Mouse (Mus musculus) lung, postnatal 0 days (tissue): ENCODE measurements around the gene Ube2d1.

Experiments
- CTCF ChIP-seq: IDR thresholded peaks from 2 replicates; pipeline ENCODE4 v1.5.1; 2016; ENCODE audit warnings: antibody characterized with exemption, mild to moderate bottlenecking
- EP300 ChIP-seq: IDR thresholded peaks from 2 replicates; pipeline ENCODE4 v1.6.1; 2016; ENCODE audit warnings: antibody characterized with exemption, mild to moderate bottlenecking, control low read depth

DNA sequence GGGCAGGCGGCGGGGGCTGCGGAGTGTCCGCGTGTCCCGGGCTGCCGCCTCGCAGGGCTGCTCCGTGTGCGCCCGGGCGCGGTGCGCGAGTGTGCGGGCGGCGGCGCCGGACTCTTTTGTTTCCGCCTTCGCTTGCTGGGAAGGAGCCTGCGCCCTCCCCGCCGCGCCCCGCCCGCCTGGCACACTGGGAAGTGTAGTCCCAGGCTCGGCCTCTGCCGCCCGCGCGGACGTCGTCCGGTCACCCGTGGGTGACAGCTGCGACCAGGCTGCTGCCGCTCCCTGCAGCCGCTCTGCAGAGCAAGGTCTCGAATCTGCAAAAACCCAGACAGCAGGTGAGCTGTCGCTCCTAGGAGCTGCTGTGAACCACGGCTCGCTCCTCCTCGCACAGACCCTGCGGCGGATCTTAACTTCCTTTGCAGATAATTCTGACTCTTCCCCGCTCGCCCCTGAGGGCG is at the start of gene Ube2d1:
- TF ChIP-seq CTCF (peak; percentile 15), EP300 (no peak)
